Mouse (Mus musculus) limb, embryonic 13.5 days (tissue): ENCODE results near the gene Tgfbr2. TPM values are rescaled to one million over a fixed set of nuclear protein-coding genes. Genes with fewer than 3 reads are reported as not detected.

Experiments
- ATAC-seq: fragments of 200-750 bp; cut with Nextera tagmentation; 2 replicates; pipeline ENCODE4 v1.8.0; 2017; ENCODE audit warnings: low read depth, moderate number of reproducible peaks, moderate TSS enrichment; ENCODE audit not compliant: low FRiP score
- H3K27ac ChIP-seq: fragments of 300-500 bp; sonication (generic); 2 replicates; pipeline ENCODE4 v1.5.1; 2015; ENCODE audit warnings: inconsistent platforms, mild to moderate bottlenecking, moderate library complexity
- H3K27me3 ChIP-seq: fragments of 300-500 bp; sonication (generic); 2 replicates; pipeline ENCODE4 v1.6.1; 2015; ENCODE audit warnings: mild to moderate bottlenecking, inconsistent platforms
- H3K36me3 ChIP-seq: fragments of 300-500 bp; sonication (generic); 2 replicates; pipeline ENCODE4 v1.6.1; 2015; ENCODE audit warnings: inconsistent platforms, mild to moderate bottlenecking, moderate library complexity
- H3K4me1 ChIP-seq: fragments of 300-500 bp; sonication (generic); 2 replicates; pipeline ENCODE4 v1.6.1; 2015; ENCODE audit warnings: inconsistent platforms
- H3K4me2 ChIP-seq: fragments of 300-500 bp; sonication (generic); replicated peaks from 2 replicates; pipeline ENCODE4 v1.6.1; 2015; ENCODE audit warnings: inconsistent platforms, mild to moderate bottlenecking, moderate library complexity
- H3K4me3 ChIP-seq: fragments of 300-500 bp; sonication (generic); 2 replicates; pipeline ENCODE4 v1.5.1; 2015; ENCODE audit warnings: moderate library complexity, mild to moderate bottlenecking, inconsistent platforms
- H3K9ac ChIP-seq: fragments of 300-500 bp; sonication (generic); 2 replicates; pipeline ENCODE4 v1.6.1; 2015; ENCODE audit warnings: mild to moderate bottlenecking, inconsistent platforms
- H3K9me3 ChIP-seq: fragments of 300-500 bp; sonication (generic); 2 replicates; pipeline ENCODE4 v1.6.1; 2016; ENCODE audit warnings: inconsistent platforms
- WGBS: fragments of 180-500 bp; shearing (Covaris S2); methylation state at CpG from one replicate; pipeline ENCODE4 v1.1.7; 2015; 5-methylcytosine and 5-hydroxymethylcytosine counted together
- polyA plus RNA-seq: library from polyadenylated mRNA; unstranded; fragments of >200 nt; fragmentation: Nextera tagmentation; extraction: Ambion mirVana; gene quantifications from 2 replicates; pipeline ENCODE4 v1.2.1, GENCODE M21; 2015

Gene Tgfbr2
- polyA plus RNA-seq, 1 experiment from 2014 or later, result 43.1 TPM

DNA sequence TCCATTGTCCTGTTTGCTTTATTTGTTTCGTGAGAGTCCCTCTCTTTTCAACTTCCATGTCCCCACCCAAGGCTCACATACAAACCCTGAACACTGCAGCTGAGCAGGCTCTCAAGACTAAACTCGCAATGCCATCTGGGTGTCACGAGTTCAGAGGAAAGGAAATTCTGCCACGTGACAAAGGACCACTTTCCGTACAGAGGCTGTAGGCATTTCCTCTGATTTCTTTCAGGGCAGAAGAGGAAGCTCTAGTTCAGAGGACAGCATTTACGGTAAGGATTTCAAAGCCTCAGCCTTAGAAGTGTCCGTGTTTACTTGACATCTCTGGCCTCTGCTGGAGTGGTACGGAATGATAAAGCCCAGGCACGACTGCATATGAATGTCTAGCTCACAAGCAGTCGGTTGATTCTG, 29.9 kb downstream of the Tgfbr2 start:
- Histone ChIP-seq H3K9ac (no peak overlapping the region), H3K4me2 (no peak overlapping the region), H3K36me3 (peaks cover 25% of the 10 kb centered on the region; the same call in 1 of the 2 replicates), H3K4me1 (peaks cover 41% of the 10 kb centered on the region), H3K27me3 (no peaks in the 10 kb centered on the region), H3K27ac (peak overlapping the region; percentile 66; the same call in 1 of the 2 replicates), H3K9me3 (no peaks in the 10 kb centered on the region), H3K4me3 (no peak overlapping the region)
- 51% methylated on average over 10 of the region's 10 CpGs for WGBS
- no peak for ATAC-seq

- no peak for ATAC-seq
- H3K4me1 ChIP-seq, result peaks cover 43% of the 10 kb centered on the region
- peaks cover 13% of the 10 kb centered on the region; the same call in 1 of the 2 replicates for H3K36me3 ChIP-seq
- no peak overlapping the region for H3K4me2 ChIP-seq
- H3K9ac ChIP-seq, result no peak overlapping the region
- H3K27me3 ChIP-seq, result no peaks in the 10 kb centered on the region
- H3K9me3 ChIP-seq, result no peaks in the 10 kb centered on the region
- 95% methylated on average over 6 of the region's 6 CpGs for WGBS
- no peak overlapping the region for H3K4me3 ChIP-seq
- H3K27ac ChIP-seq, result no peak overlapping the region
Measured at GRCm38 (mm10) chr9:116140422-116140821, 34.7 kb downstream of the Tgfbr2 start.

DNA sequence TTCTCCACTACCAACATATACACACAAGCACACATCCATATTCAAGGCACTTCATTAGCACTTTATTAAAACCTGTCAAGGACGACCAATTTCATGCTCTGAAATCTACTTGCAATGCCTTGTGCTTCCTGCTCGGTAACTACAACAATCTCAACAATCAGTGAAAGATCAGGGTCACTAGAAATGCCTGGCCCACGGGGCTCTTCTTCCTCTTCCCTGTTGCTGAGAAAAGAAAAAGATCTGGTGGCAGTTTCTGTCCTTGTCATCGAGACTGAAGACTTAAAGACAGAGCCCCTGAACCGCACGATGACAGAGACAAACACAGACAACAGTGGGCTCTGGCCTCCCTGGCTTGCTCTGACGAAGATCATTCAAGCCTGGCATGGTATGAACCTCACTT, 35.6 kb downstream of the Tgfbr2 start:
- no peaks in the 10 kb centered on the region for H3K9me3 ChIP-seq
- peaks cover 13% of the 10 kb centered on the region; the same call in 1 of the 2 replicates for H3K36me3 ChIP-seq
- H3K27me3 ChIP-seq, result no peaks in the 10 kb centered on the region
- H3K4me1 ChIP-seq, result peaks cover 39% of the 10 kb centered on the region
- no peak overlapping the region for H3K9ac ChIP-seq
- 79% methylated on average over 7 of the region's 7 CpGs for WGBS
- no peak overlapping the region for H3K4me2 ChIP-seq
- no peak overlapping the region; the same call in 1 of the 2 replicates for H3K27ac ChIP-seq
- H3K4me3 ChIP-seq, result no peak overlapping the region
- ATAC-seq, result no peak

DNA sequence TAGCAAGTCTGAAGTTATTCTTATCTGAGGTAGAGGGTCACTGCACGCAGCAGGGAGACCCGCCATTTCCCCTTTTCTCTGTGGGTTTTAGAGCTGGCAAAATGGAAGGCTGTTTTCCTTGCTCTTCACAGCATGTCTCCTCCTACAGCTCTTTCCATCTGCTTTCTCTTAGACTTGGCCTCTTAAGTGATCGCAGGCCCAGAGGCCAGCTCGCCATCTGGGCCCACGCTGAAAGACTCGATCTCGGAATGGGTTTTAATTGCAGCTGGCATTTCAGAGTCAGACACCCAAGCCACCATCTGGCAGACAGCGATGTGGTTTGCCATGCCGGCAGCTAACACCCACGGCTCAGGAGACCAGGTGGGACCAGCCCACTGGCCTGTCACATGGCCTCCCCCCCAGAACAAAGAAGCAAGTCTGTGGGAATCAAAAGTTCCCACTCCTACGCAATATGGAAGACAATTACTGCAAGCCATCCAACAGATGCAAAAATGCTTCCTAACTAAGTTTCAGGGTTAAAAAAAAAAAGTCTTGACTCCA, 36.5 kb downstream of the Tgfbr2 start:
- H3K4me2 ChIP-seq, result 0 out of 2 replicates have a peak overlapping the region, but pooled peaks have one; percentile 14
- peaks cover 13% of the 10 kb centered on the region; the same call in 1 of the 2 replicates for H3K36me3 ChIP-seq
- ATAC-seq, result peak; percentile 69; the same call in 1 of the 2 replicates
- no peaks in the 10 kb centered on the region for H3K9me3 ChIP-seq
- peaks cover 39% of the 10 kb centered on the region for H3K4me1 ChIP-seq
- WGBS, result 17% methylated on average over 11 of the region's 11 CpGs
- no peak overlapping the region for H3K4me3 ChIP-seq
- no peak overlapping the region for H3K9ac ChIP-seq
- no peaks in the 10 kb centered on the region for H3K27me3 ChIP-seq
- peak overlapping the region; percentile 76 for H3K27ac ChIP-seq

DNA sequence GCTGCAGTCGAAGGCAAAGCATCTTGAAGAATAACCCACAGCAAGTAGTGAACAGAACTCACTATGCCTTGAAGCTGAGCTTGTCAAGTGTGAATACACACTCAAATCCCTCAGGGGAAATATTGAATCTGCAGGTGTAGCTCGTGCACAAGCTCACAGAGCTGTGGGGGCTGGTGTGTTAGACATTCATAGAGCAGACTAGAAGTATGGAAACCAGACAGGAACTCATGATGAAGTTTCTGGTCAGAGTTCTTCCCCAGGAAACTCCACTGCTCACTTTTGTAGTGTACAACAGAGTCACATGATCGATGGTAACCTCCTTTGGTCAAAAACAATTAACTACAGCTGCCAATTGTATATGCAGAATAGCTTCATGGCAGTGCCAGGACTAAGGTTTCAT, 37.5 kb downstream of the Tgfbr2 start:
- Histone ChIP-seq H3K27ac (no peak overlapping the region), H3K4me1 (peaks cover 44% of the 10 kb centered on the region), H3K9ac (no peak overlapping the region), H3K4me2 (no peak overlapping the region), H3K4me3 (no peak overlapping the region), H3K27me3 (no peaks in the 10 kb centered on the region), H3K9me3 (no peaks in the 10 kb centered on the region), H3K36me3 (peaks cover 12% of the 10 kb centered on the region; the same call in 1 of the 2 replicates)
- ATAC-seq, result no peak
- 75% methylated on average over 3 of the region's 3 CpGs for WGBS

DNA sequence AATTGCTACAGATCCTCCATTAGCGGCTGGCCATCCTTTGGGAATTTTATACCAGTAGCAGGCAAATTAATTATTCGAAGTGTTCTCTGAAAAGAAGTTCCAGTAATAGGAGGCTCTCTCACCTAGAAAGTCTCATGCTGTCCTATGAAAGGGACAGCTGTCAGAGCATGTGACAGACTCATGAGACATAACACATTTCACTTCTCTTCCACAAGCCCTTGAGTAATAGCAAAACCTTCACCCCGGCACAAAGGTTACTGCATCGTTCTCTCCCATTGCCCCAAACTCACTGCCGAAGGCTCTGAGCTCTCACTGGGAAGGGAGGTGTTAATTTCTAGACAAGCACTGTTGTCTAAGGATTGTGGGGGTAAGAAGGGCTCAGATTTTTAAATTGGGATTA, 38.3 kb downstream of the Tgfbr2 start:
- peaks cover 10% of the 10 kb centered on the region; the same call in 1 of the 2 replicates for H3K36me3 ChIP-seq
- peaks cover 44% of the 10 kb centered on the region for H3K4me1 ChIP-seq
- H3K9ac ChIP-seq, result no peak overlapping the region
- no peaks in the 10 kb centered on the region for H3K27me3 ChIP-seq
- H3K4me3 ChIP-seq, result no peak overlapping the region
- H3K4me2 ChIP-seq, result no peak overlapping the region
- 70% methylated on average over 5 of the region's 5 CpGs for WGBS
- no peak overlapping the region for H3K27ac ChIP-seq
- no peaks in the 10 kb centered on the region for H3K9me3 ChIP-seq
- no peak for ATAC-seq

DNA sequence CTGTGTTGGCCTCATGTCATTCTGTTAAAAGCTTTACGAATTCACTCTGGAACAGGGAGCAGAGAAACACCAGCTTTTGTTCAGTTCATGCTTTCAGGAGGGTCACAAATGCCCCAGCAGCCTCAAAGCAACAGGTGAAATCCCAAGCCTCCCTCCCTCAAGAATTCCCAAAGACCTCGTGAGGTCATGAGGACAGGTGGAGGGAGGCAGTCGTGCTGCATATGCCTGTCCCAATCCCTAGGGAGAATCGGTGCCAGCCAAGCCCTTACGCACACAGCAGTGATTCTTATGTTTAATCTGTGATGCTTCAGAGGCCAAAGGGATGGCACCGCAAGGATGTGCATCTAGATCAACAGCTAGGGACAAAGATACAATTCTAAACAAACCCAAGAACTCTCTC, 39.0 kb downstream of the Tgfbr2 start:
- Histone ChIP-seq H3K27ac (no peak overlapping the region), H3K36me3 (peaks cover 17% of the 10 kb centered on the region), H3K9me3 (no peaks in the 10 kb centered on the region), H3K9ac (no peak overlapping the region), H3K4me1 (peaks cover 44% of the 10 kb centered on the region), H3K27me3 (no peaks in the 10 kb centered on the region), H3K4me3 (no peak overlapping the region), H3K4me2 (no peak overlapping the region)
- ATAC-seq, result no peak
- WGBS, result 69% methylated on average over 6 of the region's 6 CpGs

- peaks cover 24% of the 10 kb centered on the region for H3K36me3 ChIP-seq
- 89% methylated on average over 2 of the region's 2 CpGs for WGBS
- no peak overlapping the region for H3K4me2 ChIP-seq
- no peaks in the 10 kb centered on the region for H3K27me3 ChIP-seq
- no peak overlapping the region for H3K9ac ChIP-seq
- no peaks in the 10 kb centered on the region for H3K9me3 ChIP-seq
- H3K4me3 ChIP-seq, result no peak overlapping the region
- peaks cover 42% of the 10 kb centered on the region for H3K4me1 ChIP-seq
- ATAC-seq, result no peak
- no peak overlapping the region for H3K27ac ChIP-seq
Measured at GRCm38 (mm10) chr9:116134488-116134887, 40.7 kb downstream of the Tgfbr2 start.

DNA sequence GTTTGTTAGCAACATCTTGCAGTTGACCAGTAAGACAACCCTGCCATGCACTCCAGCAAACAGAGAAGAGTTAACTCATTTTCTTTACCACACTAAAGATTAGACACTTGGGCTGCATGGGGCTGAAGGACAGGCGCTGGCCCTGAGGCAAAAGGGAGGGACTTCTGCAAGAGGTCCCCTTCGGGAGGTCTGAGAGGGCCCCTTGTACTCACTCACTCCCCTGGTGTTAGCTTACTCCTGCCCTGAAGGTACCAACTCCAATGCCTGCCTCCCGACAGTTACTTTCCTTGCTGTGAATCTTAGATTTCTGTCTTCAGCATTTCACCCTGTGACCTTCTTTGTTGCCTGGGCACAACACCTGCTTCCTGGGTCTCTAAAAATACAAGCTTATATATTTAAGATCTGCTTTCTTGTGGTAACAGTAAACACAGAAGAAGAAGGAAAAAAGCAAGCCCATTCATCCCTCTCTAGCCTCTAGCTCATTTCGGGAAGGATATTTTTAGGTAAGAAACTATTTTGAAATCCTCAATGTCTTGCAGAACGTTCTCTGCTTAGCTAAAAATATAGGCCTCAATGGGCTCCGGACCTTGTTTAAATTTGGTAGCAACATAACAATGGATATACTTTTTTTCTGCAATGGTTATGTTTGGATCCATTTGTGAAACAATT, 41.7 kb downstream of the Tgfbr2 start:
- H3K4me3 ChIP-seq, result no peak overlapping the region
- H3K36me3 ChIP-seq, result peaks cover 34% of the 10 kb centered on the region
- no peak for ATAC-seq
- H3K27me3 ChIP-seq, result no peaks in the 10 kb centered on the region
- WGBS, result 71% methylated on average over 6 of the region's 6 CpGs
- no peak overlapping the region for H3K27ac ChIP-seq
- no peak overlapping the region for H3K4me2 ChIP-seq
- H3K9me3 ChIP-seq, result no peaks in the 10 kb centered on the region
- H3K9ac ChIP-seq, result no peak overlapping the region
- peaks cover 32% of the 10 kb centered on the region for H3K4me1 ChIP-seq

GRCm38 (mm10) chr9:116128886-116129285, 46.3 kb downstream of the Tgfbr2 start:
- Histone ChIP-seq H3K27ac (no peak overlapping the region), H3K27me3 (no peaks in the 10 kb centered on the region), H3K4me3 (no peak overlapping the region), H3K9me3 (no peaks in the 10 kb centered on the region), H3K4me1 (peaks cover 9% of the 10 kb centered on the region; the same call in 1 of the 2 replicates), H3K4me2 (no peak overlapping the region), H3K36me3 (peaks cover 79% of the 10 kb centered on the region), H3K9ac (no peak overlapping the region)
- 52% methylated on average over 3 of the region's 3 CpGs for WGBS
- ATAC-seq, result no peak

DNA sequence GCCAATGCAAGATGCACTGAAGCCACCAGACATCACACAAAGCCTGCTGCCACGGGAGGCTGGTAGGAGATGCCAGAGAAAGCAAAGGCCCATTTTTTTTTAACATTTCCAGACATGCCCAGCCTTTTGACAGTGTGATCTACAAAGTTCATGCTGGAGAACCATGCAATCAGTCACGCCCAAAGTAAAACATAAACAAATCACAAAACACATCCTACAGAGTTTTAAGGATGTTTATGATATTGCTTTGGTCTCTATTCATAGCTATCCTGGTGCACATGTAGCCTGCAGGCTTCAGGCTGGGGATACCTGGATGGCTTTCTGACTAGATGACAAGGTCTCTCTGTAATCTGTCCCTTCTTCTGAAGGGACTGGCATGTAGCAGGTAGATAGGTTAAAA, 46.8 kb downstream of the Tgfbr2 start:
- no peak for ATAC-seq
- H3K36me3 ChIP-seq, result peaks cover 79% of the 10 kb centered on the region

GRCm38 (mm10) chr9:116126494-116126893, 48.7 kb downstream of the Tgfbr2 start:
- Histone ChIP-seq H3K9ac (no peak overlapping the region), H3K4me1 (peaks cover 24% of the 10 kb centered on the region), H3K9me3 (no peaks in the 10 kb centered on the region), H3K27me3 (no peaks in the 10 kb centered on the region), H3K27ac (no peak overlapping the region), H3K4me3 (no peak overlapping the region), H3K36me3 (peaks cover 83% of the 10 kb centered on the region), H3K4me2 (no peak overlapping the region)
- ATAC-seq, result no peak
- 52% methylated on average over 4 of the region's 4 CpGs for WGBS

More for the DNA sequence above, 46.8 kb downstream of the Tgfbr2 start:
- Histone ChIP-seq H3K4me3 (no peak overlapping the region), H3K27ac (no peak overlapping the region), H3K4me2 (no peak overlapping the region), H3K27me3 (no peaks in the 10 kb centered on the region), H3K9me3 (no peaks in the 10 kb centered on the region), H3K4me1 (peaks cover 9% of the 10 kb centered on the region), H3K9ac (no peak overlapping the region)
- 83% methylated on average over 2 of the region's 2 CpGs for WGBS
